Mouse (Mus musculus): ENCODE results near the gene Wbp4.

- TF ChIP-seq CTCF (IDR thresholded peaks at IDR 0.05) = no peak
- TF ChIP-seq POLR2A (IDR thresholded peaks at IDR 0.05; ENCODE audit: insufficient read depth, low read depth, low read length) = no peak
- no peak for TF ChIP-seq EP300 (IDR thresholded peaks at IDR 0.05; ENCODE audit: insufficient read depth, low read depth, low read length)
Observed at GRCm38 (mm10) chr14:79441441-79441840, 39.9 kb downstream of the Wbp4 start.

Measured in heart, adult 2 months (tissue).